Mouse (Mus musculus) spleen, postnatal 14 days (tissue): ENCODE results near the gene Tat.

ENCODE experiments used
- DNase-seq, 2 experiments: peaks; one replicate each; pipeline ENCODE4 v3.0.0; 2021 to 2022; ENCODE audit warnings: low spot score in 2 of 2

Gene Tat

GRCm38 (mm10) chr8:109990224-109990623 is at the start of gene Tat:
Gene Tat (plus strand): TSS chr8:109990437.
- no peak for DNase-seq

- no peak for DNase-seq
These were observed 48.5 kb upstream of the Tat start for GRCm38 (mm10) chr8:109941606-109942360.

GRCm38 (mm10) chr8:109945153-109945632 is 45.0 kb upstream of the Tat start:
- DNase-seq: no peak

GRCm38 (mm10) chr8:109945694-109946093 is 44.5 kb upstream of the Tat start:
- no peak for DNase-seq

DNA sequence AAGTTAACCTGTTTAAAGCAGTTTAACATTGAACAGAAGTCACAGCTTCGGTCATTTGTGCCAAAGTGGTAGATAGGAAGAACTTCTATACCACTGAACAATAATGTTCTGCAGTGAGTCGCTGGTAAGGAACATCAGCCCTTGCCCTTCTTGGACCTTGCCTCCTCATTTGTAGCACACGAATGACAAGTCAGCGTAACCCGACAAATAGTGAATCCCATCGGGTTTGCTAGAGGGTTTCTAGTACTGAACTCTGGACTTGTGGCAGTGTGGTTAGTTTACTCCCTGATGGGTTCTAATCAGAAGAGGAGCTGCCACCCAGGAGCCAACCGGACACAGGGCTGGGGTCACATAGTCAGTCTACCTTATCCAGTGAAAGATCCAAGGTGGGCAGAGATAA is 44.0 kb upstream of the Tat start:
- no peak for DNase-seq

DNA sequence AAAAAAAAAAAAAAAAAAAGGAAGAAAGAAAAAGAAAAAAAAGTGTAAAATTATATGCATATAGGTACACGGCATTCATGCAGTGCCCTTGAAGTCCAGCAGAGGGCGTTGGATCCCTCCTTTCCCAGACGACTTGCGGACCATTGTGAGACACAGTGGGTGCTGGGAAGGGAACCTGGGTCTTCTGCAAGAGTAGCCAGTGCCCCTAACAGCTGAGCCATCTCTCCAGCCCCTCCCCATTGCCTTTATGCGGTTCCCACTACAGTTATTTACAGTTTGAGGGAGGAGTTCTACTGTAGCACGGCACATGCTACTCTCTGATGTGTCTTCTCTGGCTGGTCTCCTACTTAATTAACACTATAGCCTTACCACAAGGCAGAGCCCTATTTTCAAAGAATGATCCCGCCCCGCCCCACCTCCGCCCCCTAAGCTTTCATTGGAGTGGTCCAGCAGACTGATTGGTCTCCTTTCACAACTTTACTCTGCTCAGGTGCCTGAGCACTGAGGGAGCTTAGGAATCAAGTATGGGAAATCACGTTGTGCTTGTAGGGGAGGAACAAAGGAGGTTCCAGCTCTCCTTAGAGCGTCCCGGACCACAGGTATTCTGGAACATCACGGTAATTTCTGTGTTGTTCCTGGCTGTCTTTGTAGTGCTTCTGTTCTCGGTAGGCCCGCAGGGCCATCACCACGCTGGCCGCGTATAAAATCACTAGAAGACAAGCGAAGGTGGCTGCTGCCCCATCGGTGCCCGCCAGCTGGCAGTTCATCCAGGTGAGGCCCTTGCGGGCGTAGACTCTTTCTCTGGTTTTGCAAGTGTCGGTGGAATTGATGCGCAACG is 42.6 kb upstream of the Tat start:
- DNase-seq: no peak

GRCm38 (mm10) chr8:109948285-109948564 is 42.0 kb upstream of the Tat start:
- no peak for DNase-seq

- no peak for DNase-seq
These were observed 38.1 kb upstream of the Tat start for GRCm38 (mm10) chr8:109952171-109952570.

DNA sequence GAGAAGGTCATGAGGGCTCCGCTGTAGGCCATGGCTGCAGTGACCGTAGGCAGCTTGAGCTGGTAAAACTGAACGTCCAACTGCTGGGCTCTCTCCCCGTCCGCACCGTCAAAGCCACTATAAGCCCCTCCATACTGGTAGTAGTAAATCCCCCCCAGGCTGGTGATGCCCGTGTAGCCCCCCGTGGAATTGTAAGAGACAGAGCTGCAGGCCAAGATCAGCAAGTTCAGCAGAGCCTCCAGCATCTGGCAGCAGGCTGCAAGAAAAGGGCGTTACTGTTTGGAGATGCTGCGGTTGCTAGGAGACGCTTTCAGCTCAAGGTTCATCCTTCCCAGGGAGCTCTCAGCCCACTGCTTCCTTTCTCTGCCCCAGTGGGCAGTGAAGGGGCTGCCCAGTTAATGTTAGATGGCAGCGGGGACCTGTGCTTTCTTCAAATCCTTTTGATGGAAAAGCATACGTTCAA is 35.7 kb upstream of the Tat start:
- DNase-seq: no peak

GRCm38 (mm10) chr8:109957167-109958028 is 32.8 kb upstream of the Tat start:
- peak in 1 of 2 experiments; percentile 64 for DNase-seq

DNA sequence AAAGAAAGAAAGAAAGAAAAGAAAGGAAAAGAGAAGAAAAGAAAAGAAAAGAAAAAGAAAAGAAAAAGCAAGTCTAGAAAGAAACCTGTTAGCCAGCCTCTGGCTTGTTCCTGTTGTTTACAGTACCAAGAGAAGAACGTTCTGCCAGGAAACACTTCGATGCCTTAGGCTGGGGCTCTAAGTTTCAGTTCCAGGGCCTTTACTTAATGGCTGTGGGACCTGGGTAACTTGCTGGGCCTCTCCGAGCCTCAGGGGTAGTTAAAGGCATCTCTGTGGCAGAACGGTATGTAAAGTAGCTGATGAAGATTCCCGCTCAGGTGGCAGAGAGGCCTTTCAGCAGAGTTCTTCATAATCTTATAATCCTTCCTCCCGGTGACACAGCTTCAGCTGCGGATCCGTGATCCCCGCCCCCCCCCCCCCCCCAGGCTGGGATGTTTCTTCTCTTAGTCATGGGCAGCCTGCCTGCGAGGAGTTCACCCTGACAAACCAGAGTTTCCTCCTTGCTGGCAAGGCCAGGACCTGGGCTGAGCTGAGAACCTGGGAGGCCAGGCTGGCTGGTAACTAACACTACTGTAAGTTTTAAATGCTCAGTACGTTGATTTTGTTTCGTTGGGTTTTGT is 32.1 kb upstream of the Tat start:
- no peak for DNase-seq

DNA sequence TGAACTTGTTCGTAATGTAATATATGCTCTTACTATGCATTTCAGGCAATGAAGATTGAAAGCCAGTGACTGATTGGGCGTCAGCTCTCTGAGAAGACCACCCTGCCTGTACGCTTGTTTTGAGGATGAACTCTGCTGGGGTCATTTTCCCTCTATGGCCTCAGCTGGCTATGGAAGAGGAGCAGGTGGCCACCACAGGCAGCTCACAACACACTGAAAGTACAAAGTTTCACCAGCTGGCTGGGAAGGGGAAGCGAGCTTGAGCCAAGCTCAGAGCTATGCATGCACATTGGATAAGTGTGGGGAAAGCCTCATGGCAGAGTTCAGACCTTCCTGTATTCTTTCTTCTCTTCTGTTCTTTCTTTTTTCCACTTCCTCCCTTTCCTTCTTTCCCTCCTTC is 31.1 kb upstream of the Tat start:
- no peak for DNase-seq

DNA sequence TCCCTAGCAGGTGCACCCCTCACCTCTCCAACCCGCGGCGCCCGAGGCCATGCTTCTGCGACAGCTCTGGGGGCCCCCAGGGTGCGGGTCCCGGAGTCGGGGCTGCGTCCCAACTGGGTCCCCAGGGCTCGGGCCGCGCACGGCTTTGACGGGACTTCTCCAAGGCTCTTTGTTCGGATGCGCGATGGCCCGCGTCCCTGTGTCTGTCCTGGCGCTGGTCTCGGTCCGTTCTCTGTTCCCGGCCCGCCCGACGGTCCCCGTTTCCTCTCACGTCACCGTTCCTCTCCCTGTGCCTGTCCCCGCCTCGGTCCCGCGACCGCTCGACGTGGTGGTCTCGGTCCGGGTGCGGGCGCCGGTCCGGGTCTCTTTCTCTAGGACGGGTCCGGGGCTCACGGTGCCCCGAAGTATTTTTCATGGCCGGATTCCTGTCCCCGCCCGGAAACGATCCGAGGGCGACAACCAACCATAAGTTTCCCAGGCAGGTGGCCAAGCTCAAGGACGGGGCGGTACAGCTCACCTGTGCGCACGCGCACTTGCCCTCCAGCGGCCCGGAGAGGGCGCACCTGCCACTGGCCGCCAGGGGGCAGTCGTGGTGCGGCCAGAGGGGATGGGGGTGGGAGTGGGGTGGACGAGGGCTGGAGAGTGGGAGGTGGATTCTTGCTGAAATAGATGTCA is 28.4 kb upstream of the Tat start, which contains the start of gene Marveld3:
Gene Marveld3, minus strand, starts transcription at position 511 of the 675 bp plus-strand sequence.
- peak in 1 of 2 experiments; percentile 33 for DNase-seq

GRCm38 (mm10) chr8:109962896-109963295 is 27.3 kb upstream of the Tat start:
- DNase-seq: no peak

DNA sequence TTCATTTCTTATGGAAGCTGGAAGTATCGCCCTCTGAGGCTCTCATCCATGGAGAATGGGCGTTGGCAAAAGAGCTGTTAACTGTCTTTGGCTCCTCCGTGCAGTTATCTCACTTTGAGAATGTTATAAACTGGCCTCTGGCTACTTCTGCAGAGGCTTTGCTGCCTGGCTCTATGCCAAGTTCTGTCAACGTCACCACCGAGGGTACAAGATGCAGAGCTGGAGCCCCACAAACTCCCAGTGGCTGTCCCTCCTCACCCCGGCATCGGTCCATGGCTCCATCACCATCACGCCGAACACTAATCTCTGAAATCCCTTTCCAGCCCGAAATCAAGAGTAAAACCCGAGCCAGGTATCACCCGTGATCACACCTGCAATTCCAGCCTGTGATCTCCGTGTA is 26.8 kb upstream of the Tat start:
- no peak for DNase-seq

GRCm38 (mm10) chr8:109964106-109964505 is 26.1 kb upstream of the Tat start:
- no peak for DNase-seq

DNA sequence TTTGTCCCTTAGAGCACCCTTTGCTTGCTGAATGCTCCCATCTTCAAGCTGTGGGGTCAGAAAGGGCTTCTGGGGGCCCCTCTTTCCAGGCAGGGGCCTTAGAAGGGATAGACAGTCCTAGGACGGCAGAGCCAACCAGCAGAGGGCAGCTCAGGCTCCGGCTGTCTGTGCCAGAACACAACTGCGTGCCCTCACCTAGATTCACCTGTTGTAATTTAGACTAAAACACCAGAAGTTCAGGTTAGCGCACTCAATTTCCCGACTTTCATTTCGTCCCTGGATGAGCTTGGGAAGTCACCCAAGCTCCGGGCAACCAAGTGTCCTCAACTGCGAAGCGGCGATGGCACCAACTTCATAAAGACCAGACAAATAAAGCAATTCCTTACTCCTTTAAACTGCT is 21.4 kb upstream of the Tat start:
- DNase-seq: no peak

- DNase-seq: no peak
These were observed 19.9 kb upstream of the Tat start for GRCm38 (mm10) chr8:109970323-109970722.

DNA sequence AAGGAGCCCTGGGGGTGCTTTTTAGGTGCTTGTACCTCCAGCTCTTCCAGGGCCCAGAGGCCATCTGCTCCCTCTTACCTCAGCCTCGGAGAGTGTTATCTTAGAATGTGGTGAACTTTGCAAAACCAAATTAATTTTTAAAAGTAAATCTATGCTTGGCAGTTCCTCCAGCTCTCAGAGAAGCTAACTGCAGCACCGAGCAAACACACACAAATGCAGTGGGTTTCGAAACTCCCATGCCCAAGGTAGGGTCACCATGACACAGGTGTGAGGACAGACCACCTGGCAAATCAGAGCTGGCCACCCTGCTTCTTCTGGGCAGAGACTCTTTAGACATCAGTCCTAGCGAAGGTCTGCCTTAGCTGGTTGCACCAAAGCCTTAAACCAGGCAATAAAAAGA is 17.3 kb upstream of the Tat start:
- DNase-seq: no peak

DNA sequence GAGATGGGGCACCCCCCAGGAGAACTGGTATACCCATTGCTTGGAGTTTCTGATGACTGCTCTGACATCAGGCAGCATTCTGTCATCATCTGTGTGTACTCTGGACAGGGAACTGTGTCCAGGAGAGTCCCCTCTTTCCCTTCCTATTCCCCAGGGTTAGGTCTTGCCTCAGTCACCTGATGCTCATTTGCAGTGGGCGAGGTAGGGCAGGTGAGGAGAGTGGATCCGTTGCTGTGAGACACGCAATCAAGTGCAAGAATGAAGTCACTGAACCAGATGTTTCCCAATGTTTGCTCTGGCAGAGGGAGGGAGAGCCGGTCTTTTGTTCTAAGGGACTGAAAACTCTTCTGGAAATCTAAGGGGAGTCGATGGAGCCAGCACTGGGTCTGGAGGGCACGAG is 10.9 kb upstream of the Tat start:
- DNase-seq: no peak
